17 mouse cellular contexts compared by ENCODE assay signal in genomic region chr15:25225431-25225830, GRCm38 (mm10).
DNase-seq lines count a peak whose midpoint lies in the region; ATAC-seq lines count a peak whose summit lies in the region.
"Had no signal": no experiment of that assay in that cellular context is flagged by ENCODE, and none has a peak within 500 bp of the region (broad histone marks: within the 10 kb centered on the region; RNA-seq: fewer than 3 reads in every experiment).

No protein-coding gene starts in this region.

- peak; percentile 69 for DNase-seq in retina, postnatal 1 day
- DNase-seq in retina, embryonic 14.5 days (ENCODE audit: low spot score): no peak
- DNase-seq in Muller cell, postnatal 12 days (ENCODE audit: inconsistent ontology term): peak; percentile 52
- DNase-seq in yolk sac, embryonic 10.5 days (ENCODE audit: low spot score): no peak
- DNase-seq: adrenal gland, adult 8-10 months; adrenal gland, postnatal 14 days; adrenal gland, postnatal 36 days; B cell, adult 2 months; cerebellum, adult 11-12 months; cerebellum, adult 2 months; cerebellum, adult 9-10 months; cerebellum, postnatal 10 days; cerebellum, postnatal 25 days had no signal

- ATAC-seq in activated CD4-positive, CD25-positive, alpha-beta regulatory T cell, adult 4 months: no peak
- ATAC-seq: CD4-positive, CD25-positive, alpha-beta regulatory T cell, adult 4 months; forebrain, embryonic 14.5 days; forebrain, embryonic 16.5 days had no signal

Comparison
In these comparisons a context has a peak if more than half of its experiments do, and no peak if none do; other contexts are left out.
1. DNase-seq: peak in retina, postnatal 1 day (single experiment) and Muller cell, postnatal 12 days (single experiment); none in retina, embryonic 14.5 days (single experiment) and yolk sac, embryonic 10.5 days (single experiment).